Mouse (Mus musculus) ovary, postnatal 10 days (tissue): ENCODE data around the gene Itln1.

ENCODE experiments used
- DNase-seq: peaks from one replicate; pipeline ENCODE4 v3.0.0; 2022; ENCODE audit warnings: low spot score

Itln1 gene

GRCm38 (mm10) chr1:171535194-171535593, at the start of gene Itln1:
Gene Itln1, minus strand, starts transcription at chr1:171535294.
- DNase-seq: no peak

- DNase-seq: no peak
Measured at GRCm38 (mm10) chr1:171584584-171584983, 49.5 kb upstream of the Itln1 start.

GRCm38 (mm10) chr1:171577168-171577567, 42.1 kb upstream of the Itln1 start:
- no peak for DNase-seq

GRCm38 (mm10) chr1:171568436-171568835, 33.3 kb upstream of the Itln1 start:
- DNase-seq: no peak

GRCm38 (mm10) chr1:171566777-171567176, 31.7 kb upstream of the Itln1 start:
- no peak for DNase-seq

GRCm38 (mm10) chr1:171565888-171566287, 30.8 kb upstream of the Itln1 start:
- DNase-seq: no peak

GRCm38 (mm10) chr1:171564247-171564646, 29.2 kb upstream of the Itln1 start:
- no peak for DNase-seq

- DNase-seq: no peak
Measured at GRCm38 (mm10) chr1:171563042-171563441, 27.9 kb upstream of the Itln1 start.

- DNase-seq: no peak
Measured at GRCm38 (mm10) chr1:171561639-171562225, 26.6 kb upstream of the Itln1 start.

- DNase-seq: no peak
Measured at GRCm38 (mm10) chr1:171561200-171561599, 26.1 kb upstream of the Itln1 start.

- DNase-seq: no peak
Measured at GRCm38 (mm10) chr1:171560262-171560661, 25.2 kb upstream of the Itln1 start.

- no peak for DNase-seq
Measured at GRCm38 (mm10) chr1:171558898-171559297, 23.8 kb upstream of the Itln1 start, which contains the start of gene Cd244a. Gene Cd244a, plus strand, starts transcription at chr1:171559193.

- DNase-seq: no peak
Measured at GRCm38 (mm10) chr1:171558407-171558806, 23.3 kb upstream of the Itln1 start.

GRCm38 (mm10) chr1:171556366-171556765, 21.3 kb upstream of the Itln1 start:
- DNase-seq: no peak

- no peak for DNase-seq
Measured at GRCm38 (mm10) chr1:171553359-171554341, 18.6 kb upstream of the Itln1 start.

- DNase-seq: no peak
Measured at GRCm38 (mm10) chr1:171552230-171552629, 17.1 kb upstream of the Itln1 start.

GRCm38 (mm10) chr1:171551326-171551725, 16.2 kb upstream of the Itln1 start:
- no peak for DNase-seq

GRCm38 (mm10) chr1:171540694-171541093, 5.6 kb upstream of the Itln1 start:
- no peak for DNase-seq

- DNase-seq: no peak
Measured at GRCm38 (mm10) chr1:171534557-171534956, 537 bp downstream of the Itln1 start.

GRCm38 (mm10) chr1:171532830-171533229, 2.3 kb downstream of the Itln1 start:
- no peak for DNase-seq

GRCm38 (mm10) chr1:171531367-171531766, 3.7 kb downstream of the Itln1 start:
- DNase-seq: no peak

- no peak for DNase-seq
Measured at GRCm38 (mm10) chr1:171515557-171515956, 19.5 kb downstream of the Itln1 start.

- no peak for DNase-seq
Measured at GRCm38 (mm10) chr1:171515039-171515438, 20.1 kb downstream of the Itln1 start.
